Mouse (Mus musculus) mouse embryonic stem cell (cell line): ENCODE data around the gene Hoxa9.

Source experiments
- in situ Hi-C, 2 experiments: fragments of 300-500 bp; cut with MboI; formaldehyde crosslinking; loops; 1 replicate in 1 of 2; 3 replicates in 1 of 2; pipeline ENCODE4 v1.14.3; 2019 to 2020; ENCODE audit warnings: low sequenced_read_pairs in 2 of 2, low pct_unique_long_range_greater_than_20kb in 1 of 2, mixed read lengths in 1 of 2; ENCODE audit not compliant: unreplicated experiment in 1 of 2

The Hoxa9 gene

GRCm38 (mm10) chr6:52214271-52214670 lies 16.6 kb downstream of the Hoxa9 start:
- in situ Hi-C loops, result loop anchor here (25.0 kb wide), 2 partner anchors 352 to 1027 kb away; no protein-coding TSS in a partner anchor

- in situ Hi-C loops, result loop anchor here (25.0 kb wide), 2 partner anchors 351 to 1026 kb away; no protein-coding TSS in a partner anchor
Observed at GRCm38 (mm10) chr6:52213119-52213986, 17.5 kb downstream of the Hoxa9 start, which contains the start of the genes Hoxa3 and Gm28308. Hoxa3 (minus strand) TSS chr6:52213336. Gm28308 (minus strand) TSS chr6:52213339.

GRCm38 (mm10) chr6:52212556-52213118 lies 18.3 kb downstream of the Hoxa9 start:
- in situ Hi-C loops, result loop anchor here (25.0 kb wide), 2 partner anchors 350 to 1025 kb away; no protein-coding TSS in a partner anchor

GRCm38 (mm10) chr6:52211961-52212360 lies 18.9 kb downstream of the Hoxa9 start:
- in situ Hi-C loops, result loop anchor here (25.0 kb wide), 2 partner anchors 350 to 1025 kb away; no protein-coding TSS in a partner anchor

GRCm38 (mm10) chr6:52211170-52211935 lies 19.5 kb downstream of the Hoxa9 start:
- in situ Hi-C loops, result loop anchor here (25.0 kb wide), 2 partner anchors 349 to 1024 kb away; no protein-coding TSS in a partner anchor

- in situ Hi-C loops, result loop anchor here (25.0 kb wide), 2 partner anchors 347 to 1022 kb away; no protein-coding TSS in a partner anchor
Observed at GRCm38 (mm10) chr6:52209685-52210046, 21.2 kb downstream of the Hoxa9 start.

GRCm38 (mm10) chr6:52208868-52209684 lies 21.8 kb downstream of the Hoxa9 start:
- in situ Hi-C loops, result loop anchor here (25.0 kb wide), 2 partner anchors 347 to 1022 kb away; no protein-coding TSS in a partner anchor

- in situ Hi-C loops, result loop anchor here (25.0 kb wide), 2 partner anchors 346 to 1021 kb away; no protein-coding TSS in a partner anchor
Observed at GRCm38 (mm10) chr6:52208072-52208867, 22.6 kb downstream of the Hoxa9 start, which contains the start of gene Hoxa6. Hoxa6 (minus strand) TSS chr6:52208722.

- in situ Hi-C loops, result loop anchor here (25.0 kb wide), 2 partner anchors 345 to 1020 kb away; no protein-coding TSS in a partner anchor
Observed at GRCm38 (mm10) chr6:52207684-52207976, 23.3 kb downstream of the Hoxa9 start.

- in situ Hi-C loops, result loop anchor here (25.0 kb wide), 2 partner anchors 345 to 1020 kb away; no protein-coding TSS in a partner anchor
Observed at GRCm38 (mm10) chr6:52206882-52207683, 23.8 kb downstream of the Hoxa9 start.

GRCm38 (mm10) chr6:52205638-52206621 lies 25.0 kb downstream of the Hoxa9 start:
- in situ Hi-C loops, result loop anchor here (25.0 kb wide), 2 partner anchors 344 to 1019 kb away; no protein-coding TSS in a partner anchor

GRCm38 (mm10) chr6:52205221-52205620 lies 25.7 kb downstream of the Hoxa9 start:
- in situ Hi-C loops, result loop anchor here (25.0 kb wide), 2 partner anchors 343 to 1018 kb away; no protein-coding TSS in a partner anchor

GRCm38 (mm10) chr6:52204050-52204752 lies 26.7 kb downstream of the Hoxa9 start, which contains the start of gene Hoxa5:
Hoxa5 (minus strand) TSS chr6:52204587.
- in situ Hi-C loops, result loop anchor here (25.0 kb wide), 2 partner anchors 342 to 1017 kb away; no protein-coding TSS in a partner anchor

GRCm38 (mm10) chr6:52203371-52204049 lies 27.4 kb downstream of the Hoxa9 start:
- in situ Hi-C loops, result loop anchor here (25.0 kb wide), 2 partner anchors 341 to 1016 kb away; no protein-coding TSS in a partner anchor
